In genomic region chr5:124908860-124909259, GRCm38 (mm10) we compare ENCODE assay signal across 1 mouse cellular context.
TF ChIP-seq lines count a peak whose summit lies in the region.

No protein-coding gene starts in this region.

TF ChIP-seq in CH12.LX, 34 proteins besides CTCF, POLR2A, EP300 and RAD21 (continued from another document):
- no peak for TF ChIP-seq JUN (IDR thresholded peaks at IDR 0.05; ENCODE audit: insufficient read depth, low read depth, low read length)
- TF ChIP-seq BHLHE40 (IDR thresholded peaks at IDR 0.05; ENCODE audit: low read depth, low read length): no peak
- no peak for TF ChIP-seq ETS1 (conservative IDR thresholded peaks at IDR 0.05; ENCODE audit: low read depth, low read length)
- TF ChIP-seq CHD2 (IDR thresholded peaks at IDR 0.05; ENCODE audit: low read length): no peak
- no peak for TF ChIP-seq SIN3A (IDR thresholded peaks at IDR 0.05; ENCODE audit: low read length)
- TF ChIP-seq ZC3H11A (IDR thresholded peaks at IDR 0.05; ENCODE audit: low read depth, low read length): peak; percentile 69
- no peak for TF ChIP-seq ZNF384 (IDR thresholded peaks at IDR 0.05; ENCODE audit: low read depth, low read length)
- TF ChIP-seq ZKSCAN1 (IDR thresholded peaks at IDR 0.05; ENCODE audit: borderline replicate concordance, low read depth, low read length): no peak
- no peak for TF ChIP-seq USF2 (conservative IDR thresholded peaks at IDR 0.05; ENCODE audit: low read depth, low read length)
- TF ChIP-seq TBP (conservative IDR thresholded peaks at IDR 0.05; ENCODE audit: low read depth, low read length): no peak
- peak; percentile 91 for TF ChIP-seq SMC3 (IDR thresholded peaks at IDR 0.05; ENCODE audit: low read depth, low read length)
